Mouse (Mus musculus) olfactory bulb, adult 2 months (tissue): ENCODE measurements around the gene Nxf1.

ENCODE experiments used
- CTCF ChIP-seq: fragments of 200-500 bp; IDR thresholded peaks from 2 replicates; pipeline ENCODE4 v1.5.1; 2012; ENCODE audit warnings: low read depth, mild to moderate bottlenecking, low read length, moderate library complexity; ENCODE audit not compliant: insufficient read depth
- POLR2A ChIP-seq: fragments of 200-500 bp; IDR thresholded peaks from 2 replicates; pipeline ENCODE4 v1.6.1; 2012; ENCODE audit warnings: mild to moderate bottlenecking, low read depth, low read length, moderate library complexity; ENCODE audit not compliant: insufficient read depth

DNA sequence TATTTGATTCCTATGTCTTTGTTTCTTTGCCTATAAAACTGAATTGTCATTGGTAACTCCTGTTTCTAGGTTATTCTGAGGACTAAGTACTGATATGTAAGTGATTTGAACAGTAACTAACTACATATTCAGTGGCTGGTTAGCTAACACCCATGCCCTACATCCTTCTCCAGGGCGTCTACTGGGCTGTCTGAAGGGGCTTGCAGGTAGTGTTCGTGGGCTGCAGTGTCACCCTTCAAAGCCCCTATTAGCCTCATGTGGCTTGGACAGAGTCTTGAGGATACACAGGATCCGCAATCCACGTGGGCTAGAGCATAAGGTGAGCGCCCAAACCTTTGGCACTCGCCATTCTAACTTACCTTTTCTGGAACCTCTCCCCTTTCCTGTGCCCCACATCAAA lies 17.2 kb upstream of the Nxf1 start:
- TF ChIP-seq POLR2A, result no peak
- no peak for TF ChIP-seq CTCF
